Comparison of ENCODE assay signal across 8 mouse cellular contexts in genomic region chr2:30264671-30265519, GRCm38 (mm10). TPM values are rescaled to one million over a fixed set of nuclear protein-coding genes. Genes with fewer than 3 reads are reported as not detected.
DNase-seq lines count a peak whose midpoint lies in the region; ATAC-seq lines count a peak whose summit lies in the region.

No protein-coding gene starts in this region.

- no peaks in the 10 kb centered on the region for H3K9me3 ChIP-seq in embryonic facial prominence, embryonic 12.5 days
- no peaks in the 10 kb centered on the region for H3K9me3 ChIP-seq in midbrain, embryonic 14.5 days (ENCODE audit: control insufficient read depth, low read length)

- H3K27me3 ChIP-seq in embryonic facial prominence, embryonic 12.5 days: no peaks in the 10 kb centered on the region
- no peaks in the 10 kb centered on the region for H3K27me3 ChIP-seq in midbrain, embryonic 14.5 days (ENCODE audit: control insufficient read depth, insufficient read depth, low read length)

- ATAC-seq in embryonic facial prominence, embryonic 12.5 days (ENCODE audit: insufficient number of reproducible peaks, insufficient read depth, low FRiP score, low TSS enrichment): no peak
- ATAC-seq in midbrain, embryonic 14.5 days (ENCODE audit: low FRiP score, low TSS enrichment): no peak

- no peak overlapping the region for H3K4me3 ChIP-seq in embryonic facial prominence, embryonic 12.5 days
- H3K4me3 ChIP-seq in midbrain, embryonic 14.5 days (replicated peaks; ENCODE audit: low read depth, low read length): no peak overlapping the region

- peaks cover 31% of the 10 kb centered on the region for H3K4me1 ChIP-seq in embryonic facial prominence, embryonic 12.5 days
- H3K4me1 ChIP-seq in midbrain, embryonic 14.5 days (ENCODE audit: control insufficient read depth, insufficient read depth, low read length): 0 out of 2 replicates have a peak, but pooled peaks cover 12% of the 10 kb centered on the region

- no peak overlapping the region for H3K9ac ChIP-seq in embryonic facial prominence, embryonic 12.5 days
- H3K9ac ChIP-seq in midbrain, embryonic 14.5 days (replicated peaks; ENCODE audit: low read length): no peak overlapping the region

- H3K27ac ChIP-seq in embryonic facial prominence, embryonic 12.5 days: peak overlapping the region; percentile 89
- H3K27ac ChIP-seq in midbrain, embryonic 14.5 days (replicated peaks; ENCODE audit: low read depth, low read length): peak overlapping the region; percentile 64

- 58% methylated on average over 7 of the region's 7 CpGs for WGBS in embryonic facial prominence, embryonic 12.5 days
- WGBS in midbrain, embryonic 14.5 days: 75% methylated on average over 7 of the region's 7 CpGs

- peak; percentile 95 for DNase-seq in heart, adult 11 months
- no peak for DNase-seq in heart, postnatal 4 days
- DNase-seq in kidney, adult 18-20 months: peak; percentile 52
- no peak for DNase-seq in midbrain, embryonic 14.5 days
- DNase-seq in urinary bladder, postnatal 36 days (ENCODE audit: low spot score in 2 of 2): no peak
- DNase-seq in thymus, postnatal 10 days (ENCODE audit: low spot score in 2 of 2): no peak
- no peak for DNase-seq in c-Kit-positive CD71-positive TER-119-positive erythroid progenitor cells, embryonic 14.5 days (ENCODE audit: low spot score)

- H3K36me3 ChIP-seq in embryonic facial prominence, embryonic 12.5 days: peaks cover 52% of the 10 kb centered on the region
- peaks cover 57% of the 10 kb centered on the region for H3K36me3 ChIP-seq in midbrain, embryonic 14.5 days (ENCODE audit: control insufficient read depth, insufficient read depth, low read length)

- H3K4me2 ChIP-seq in embryonic facial prominence, embryonic 12.5 days (replicated peaks): no peak overlapping the region
- H3K4me2 ChIP-seq in midbrain, embryonic 14.5 days (ENCODE audit: low read length): no peak overlapping the region

RNA-seq across cellular contexts. Expression of gene Phyhd1, which starts 1.1 kb away (rescaled TPM):
- 10 to 100 TPM; 20.6 to 26.0 TPM for total RNA-seq in heart, postnatal 4 days (2021)
- polyA plus RNA-seq in embryonic facial prominence, embryonic 12.5 days (2016; fragmentation: Nextera tagmentation; extraction: Ambion mirVana): 3.5 and 3.8 TPM in 2 replicates
- polyA plus RNA-seq in midbrain, embryonic 14.5 days (2014; fragmentation: Nextera tagmentation; extraction: Ambion mirVana): 4.9 and 6.0 TPM in 2 replicates

RNA-seq across cellular contexts. Expression of gene Gm28038, which starts 15.9 kb away (rescaled TPM):
- total RNA-seq in heart, postnatal 4 days (2021): 1 to 10 TPM in 1 of 2 experiments, not detected in 1; 4.6 TPM
- polyA plus RNA-seq in embryonic facial prominence, embryonic 12.5 days (2016; fragmentation: Nextera tagmentation; extraction: Ambion mirVana): not detected in 2 replicates
- not detected in 2 replicates for polyA plus RNA-seq in midbrain, embryonic 14.5 days (2014; fragmentation: Nextera tagmentation; extraction: Ambion mirVana)

RNA-seq across cellular contexts. Expression of gene Dolk, which starts 21.2 kb away (rescaled TPM):
- 10 to 100 TPM; 23.6 to 23.7 TPM for total RNA-seq in heart, postnatal 4 days (2021)
- polyA plus RNA-seq in embryonic facial prominence, embryonic 12.5 days (2016; fragmentation: Nextera tagmentation; extraction: Ambion mirVana): 29.6 and 31.0 TPM in 2 replicates
- polyA plus RNA-seq in midbrain, embryonic 14.5 days (2014; fragmentation: Nextera tagmentation; extraction: Ambion mirVana): 32.2 and 32.7 TPM in 2 replicates

RNA-seq across cellular contexts. Expression of gene Nup188, which starts 21.3 kb away (rescaled TPM):
- total RNA-seq in heart, postnatal 4 days (2021): 10 to 100 TPM; 28.0 to 34.5 TPM
- polyA plus RNA-seq in embryonic facial prominence, embryonic 12.5 days (2016; fragmentation: Nextera tagmentation; extraction: Ambion mirVana): 37.2 and 37.4 TPM in 2 replicates
- polyA plus RNA-seq in midbrain, embryonic 14.5 days (2014; fragmentation: Nextera tagmentation; extraction: Ambion mirVana): 20.5 and 26.0 TPM in 2 replicates

RNA-seq across cellular contexts. Expression of gene Gm28035, which starts 24.5 kb away (rescaled TPM):
- 1 to 10 TPM in 1 of 2 experiments, under 1 TPM in 1; 0.88 to 1.5 TPM for total RNA-seq in heart, postnatal 4 days (2021)
- 0.09 and 0.14 TPM in 2 replicates for polyA plus RNA-seq in embryonic facial prominence, embryonic 12.5 days (2016; fragmentation: Nextera tagmentation; extraction: Ambion mirVana)
- 0.25 TPM in 1 of 2 replicates, not detected in the other for polyA plus RNA-seq in midbrain, embryonic 14.5 days (2014; fragmentation: Nextera tagmentation; extraction: Ambion mirVana)

Comparison
In these comparisons a context has a peak if more than half of its experiments do, and no peak if none do; other contexts are left out.
1. DNase-seq: peak in heart, adult 11 months (single experiment) and kidney, adult 18-20 months (single experiment); none in heart, postnatal 4 days (single experiment), midbrain, embryonic 14.5 days (single experiment), urinary bladder, postnatal 36 days (0 of 2), thymus, postnatal 10 days (0 of 2) and c-Kit-positive CD71-positive TER-119-positive erythroid progenitor cells, embryonic 14.5 days (single experiment).